Mouse (Mus musculus): ENCODE measurements around the gene Nudt19. TPM values are rescaled to one million over a fixed set of nuclear protein-coding genes. Genes with fewer than 3 reads are reported as not detected.
A peak's percentile ranks its signal among the peaks of the same experiment; 100 is the strongest.
"Not testable (repeated sequence)": the region's sequence is repeated elsewhere in the genome, so short reads cannot be mapped to it uniquely, and the experiment has no call there.

The Nudt19 gene
- polyA plus RNA-seq, 1 experiment = 9.6 TPM

- H3K4me3 ChIP-seq (replicated peaks) = peak overlapping the region; percentile 93
- H3K4me1 ChIP-seq = peaks cover 66% of the 10 kb centered on the region
- H3K9me3 ChIP-seq = peaks cover 8% of the 10 kb centered on the region
- H3K36me3 ChIP-seq (replicated peaks; ENCODE audit: low read length) = peaks cover 15% of the 10 kb centered on the region
- TF ChIP-seq FLI1 (IDR thresholded peaks at IDR 0.05; ENCODE audit: low read length) (no peak), GATA1 (IDR thresholded peaks at IDR 0.05; ENCODE audit: borderline replicate concordance, low read length) (no peak)
- H3K27me3 ChIP-seq (replicated peaks) = peaks cover 34% of the 10 kb centered on the region
Measured at GRCm38 (mm10) chr7:35586906-35587445, 30.9 kb upstream of the Nudt19 start.

- Histone ChIP-seq H3K9me3 (peaks cover 8% of the 10 kb centered on the region), H3K4me3 (replicated peaks) (peak within 1 kb of the TSS; percentile 93), H3K4me1 (peaks cover 59% of the 10 kb centered on the region), H3K36me3 (replicated peaks; ENCODE audit: low read length) (peaks cover 8% of the 10 kb centered on the region), H3K27me3 (replicated peaks) (peaks cover 40% of the 10 kb centered on the region)
- TF ChIP-seq GATA1 (IDR thresholded peaks at IDR 0.05; ENCODE audit: borderline replicate concordance, low read length) = no peak
- no peak for TF ChIP-seq FLI1 (IDR thresholded peaks at IDR 0.05; ENCODE audit: low read length)
Measured at GRCm38 (mm10) chr7:35586055-35586905, 30.2 kb upstream of the Nudt19 start, which contains the start of gene Ankrd27. Gene Ankrd27 (plus strand): TSS chr7:35586244.

- H3K4me1 ChIP-seq = peaks cover 56% of the 10 kb centered on the region
- H3K9me3 ChIP-seq = peaks cover 8% of the 10 kb centered on the region
- H3K36me3 ChIP-seq (replicated peaks; ENCODE audit: low read length) = no peaks in the 10 kb centered on the region
- H3K27me3 ChIP-seq (replicated peaks) = peaks cover 49% of the 10 kb centered on the region
- H3K4me3 ChIP-seq (replicated peaks) = peak within 1 kb of the TSS; percentile 93
- no peak for TF ChIP-seq GATA1 (IDR thresholded peaks at IDR 0.05; ENCODE audit: borderline replicate concordance, low read length)
- no peak for TF ChIP-seq FLI1 (IDR thresholded peaks at IDR 0.05; ENCODE audit: low read length)
Measured at GRCm38 (mm10) chr7:35585191-35586054, 29.3 kb upstream of the Nudt19 start, which contains the start of gene Rgs9bp. Gene Rgs9bp (minus strand): TSS chr7:35585582.

- no peaks in the 10 kb centered on the region for H3K36me3 ChIP-seq (replicated peaks; ENCODE audit: low read length)
- peaks cover 49% of the 10 kb centered on the region for H3K27me3 ChIP-seq (replicated peaks)
- no peak for TF ChIP-seq FLI1 (IDR thresholded peaks at IDR 0.05; ENCODE audit: low read length)
- no peak for TF ChIP-seq GATA1 (IDR thresholded peaks at IDR 0.05; ENCODE audit: borderline replicate concordance, low read length)
- H3K4me1 ChIP-seq = peaks cover 52% of the 10 kb centered on the region
- peak overlapping the region; percentile 93 for H3K4me3 ChIP-seq (replicated peaks)
- H3K9me3 ChIP-seq = peaks cover 8% of the 10 kb centered on the region
Measured at GRCm38 (mm10) chr7:35584786-35585190, 28.7 kb upstream of the Nudt19 start.

- TF ChIP-seq GATA1 (IDR thresholded peaks at IDR 0.05; ENCODE audit: borderline replicate concordance, low read length) (no peak), FLI1 (IDR thresholded peaks at IDR 0.05; ENCODE audit: low read length) (no peak)
- peaks cover 50% of the 10 kb centered on the region for H3K27me3 ChIP-seq (replicated peaks)
- peaks cover 46% of the 10 kb centered on the region for H3K4me1 ChIP-seq
- no peaks in the 10 kb centered on the region for H3K36me3 ChIP-seq (replicated peaks; ENCODE audit: low read length)
- peak overlapping the region; percentile 93 for H3K4me3 ChIP-seq (replicated peaks)
- peaks cover 8% of the 10 kb centered on the region for H3K9me3 ChIP-seq
Measured at GRCm38 (mm10) chr7:35584068-35584785, 28.1 kb upstream of the Nudt19 start.

- Histone ChIP-seq H3K9me3 (peaks cover 8% of the 10 kb centered on the region), H3K4me3 (replicated peaks) (peak overlapping the region; percentile 93), H3K4me1 (peaks cover 40% of the 10 kb centered on the region), H3K27me3 (replicated peaks) (peaks cover 52% of the 10 kb centered on the region), H3K36me3 (replicated peaks; ENCODE audit: low read length) (no peaks in the 10 kb centered on the region)
- TF ChIP-seq FLI1 (IDR thresholded peaks at IDR 0.05; ENCODE audit: low read length) (no peak), GATA1 (IDR thresholded peaks at IDR 0.05; ENCODE audit: borderline replicate concordance, low read length) (no peak)
Measured at GRCm38 (mm10) chr7:35583476-35584025, 27.4 kb upstream of the Nudt19 start.

GRCm38 (mm10) chr7:35582719-35583118, 26.6 kb upstream of the Nudt19 start:
- Histone ChIP-seq H3K9me3 (peaks cover 8% of the 10 kb centered on the region), H3K27me3 (replicated peaks) (peaks cover 60% of the 10 kb centered on the region)

GRCm38 (mm10) chr7:35579849-35580248, 23.7 kb upstream of the Nudt19 start:
- H3K27me3 ChIP-seq (replicated peaks) = peaks cover 73% of the 10 kb centered on the region
- peaks cover 8% of the 10 kb centered on the region for H3K9me3 ChIP-seq
- no peaks in the 10 kb centered on the region for H3K36me3 ChIP-seq (replicated peaks; ENCODE audit: low read length)
- H3K4me1 ChIP-seq = peaks cover 17% of the 10 kb centered on the region
- no peak overlapping the region for H3K4me3 ChIP-seq (replicated peaks)
- no peak for TF ChIP-seq FLI1 (IDR thresholded peaks at IDR 0.05; ENCODE audit: low read length)
- TF ChIP-seq GATA1 (IDR thresholded peaks at IDR 0.05; ENCODE audit: borderline replicate concordance, low read length) = no peak

More at GRCm38 (mm10) chr7:35582719-35583118, 26.6 kb upstream of the Nudt19 start:
- TF ChIP-seq FLI1 (IDR thresholded peaks at IDR 0.05; ENCODE audit: low read length) (no peak), GATA1 (IDR thresholded peaks at IDR 0.05; ENCODE audit: borderline replicate concordance, low read length) (no peak)
- H3K4me1 ChIP-seq = peaks cover 34% of the 10 kb centered on the region
- H3K4me3 ChIP-seq (replicated peaks) = no peak overlapping the region
- H3K36me3 ChIP-seq (replicated peaks; ENCODE audit: low read length) = no peaks in the 10 kb centered on the region

GRCm38 (mm10) chr7:35570883-35571282, 14.8 kb upstream of the Nudt19 start:
- H3K36me3 ChIP-seq (replicated peaks; ENCODE audit: low read length); H3K4me1 ChIP-seq; H3K9me3 ChIP-seq; H3K4me3 ChIP-seq (replicated peaks): not testable (repeated sequence)
- peaks cover 18% of the 10 kb centered on the region for H3K27me3 ChIP-seq (replicated peaks)

GRCm38 (mm10) chr7:35569724-35570123, 13.6 kb upstream of the Nudt19 start:
- not testable (repeated sequence) for H3K4me1 ChIP-seq; H3K9me3 ChIP-seq; H3K36me3 ChIP-seq (replicated peaks; ENCODE audit: low read length); H3K4me3 ChIP-seq (replicated peaks)
- peaks cover 10% of the 10 kb centered on the region for H3K27me3 ChIP-seq (replicated peaks)

GRCm38 (mm10) chr7:35565965-35566364, 9.9 kb upstream of the Nudt19 start:
- not testable (repeated sequence) for H3K36me3 ChIP-seq (replicated peaks; ENCODE audit: low read length); H3K4me3 ChIP-seq (replicated peaks); H3K9me3 ChIP-seq
- Histone ChIP-seq H3K27me3 (replicated peaks) (peaks cover 23% of the 10 kb centered on the region), H3K4me1 (peaks cover 13% of the 10 kb centered on the region)

- not testable (repeated sequence) for H3K4me3 ChIP-seq (replicated peaks); H3K36me3 ChIP-seq (replicated peaks; ENCODE audit: low read length); H3K9me3 ChIP-seq
- peaks cover 31% of the 10 kb centered on the region for H3K27me3 ChIP-seq (replicated peaks)
- H3K4me1 ChIP-seq = peaks cover 24% of the 10 kb centered on the region
Measured at GRCm38 (mm10) chr7:35564872-35565271, 8.8 kb upstream of the Nudt19 start.
